Mouse (Mus musculus) limb, embryonic 12.5 days (tissue): ENCODE results near the gene Ccdc172. TPM values are rescaled to one million over a fixed set of nuclear protein-coding genes. Genes with fewer than 3 reads are reported as not detected.

Experiments used
- ATAC-seq: fragments of 200-750 bp; cut with Nextera tagmentation; 2 replicates; pipeline ENCODE4 v1.8.0; 2017; ENCODE audit warnings: low read depth, moderate TSS enrichment; ENCODE audit not compliant: insufficient number of reproducible peaks, insufficient read depth, low FRiP score, low TSS enrichment
- H3K27ac ChIP-seq: fragments of 300-500 bp; sonication (generic); 2 replicates; pipeline ENCODE4 v1.5.1; 2016; ENCODE audit warnings: mild to moderate bottlenecking, moderate library complexity
- H3K27me3 ChIP-seq: fragments of 300-500 bp; sonication (generic); 2 replicates; pipeline ENCODE4 v1.6.1; 2016; ENCODE audit warnings: mild to moderate bottlenecking, moderate library complexity
- H3K36me3 ChIP-seq: fragments of 300-500 bp; sonication (generic); 2 replicates; pipeline ENCODE4 v1.6.1; 2016; ENCODE audit warnings: mild to moderate bottlenecking, moderate library complexity
- H3K4me1 ChIP-seq: fragments of 300-500 bp; sonication (generic); replicated peaks from 2 replicates; pipeline ENCODE4 v1.6.1; 2016
- H3K4me2 ChIP-seq: fragments of 300-500 bp; sonication (generic); 2 replicates; pipeline ENCODE4 v1.6.1; 2016; ENCODE audit warnings: mild to moderate bottlenecking, moderate library complexity
- H3K4me3 ChIP-seq: fragments of 300-500 bp; sonication (generic); replicated peaks from 2 replicates; pipeline ENCODE4 v1.5.1; 2016; ENCODE audit warnings: mild to moderate bottlenecking
- H3K9ac ChIP-seq: fragments of 300-500 bp; sonication (generic); replicated peaks from 2 replicates; pipeline ENCODE4 v1.6.1; 2016; ENCODE audit warnings: mild to moderate bottlenecking, moderate library complexity
- H3K9me3 ChIP-seq: fragments of 300-500 bp; sonication (generic); 2 replicates; pipeline ENCODE4 v1.6.1; 2016; ENCODE audit warnings: mild to moderate bottlenecking, moderate library complexity
- WGBS: fragments of 180-500 bp; shearing (Covaris S2); methylation state at CpG from one replicate; pipeline ENCODE4 v1.1.7; 2016; 5-methylcytosine and 5-hydroxymethylcytosine counted together
- polyA plus RNA-seq: library from polyadenylated mRNA; unstranded; fragments of >200 nt; fragmentation: Nextera tagmentation; extraction: Ambion mirVana; gene quantifications from 2 replicates; pipeline ENCODE4 v1.2.1, GENCODE M21; 2016

Gene Ccdc172
- polyA plus RNA-seq: not detected in 2 replicates

GRCm38 (mm10) chr19:58511818-58512217, at the start of gene Ccdc172:
Ccdc172 (plus strand) TSS chr19:58511993.
- Histone ChIP-seq H3K36me3 (no peaks in the 10 kb centered on the region), H3K4me1 (no peaks in the 10 kb centered on the region), H3K4me2 (no peak within 1 kb of the TSS), H3K9me3 (no peaks in the 10 kb centered on the region), H3K4me3 (no peak within 1 kb of the TSS), H3K27ac (no peak within 1 kb of the TSS), H3K27me3 (no peaks in the 10 kb centered on the region), H3K9ac (no peak within 1 kb of the TSS)
- WGBS: 92% methylated on average over 17 of the region's 17 CpGs
- ATAC-seq: no peak

GRCm38 (mm10) chr19:58463755-58464154, 48.0 kb upstream of the Ccdc172 start:
- Histone ChIP-seq H3K36me3 (no peaks in the 10 kb centered on the region), H3K27me3 (0 out of 2 replicates have a peak, but pooled peaks cover 8% of the 10 kb centered on the region), H3K27ac (no peak overlapping the region), H3K4me1 (peaks cover 10% of the 10 kb centered on the region), H3K4me2 (no peak overlapping the region), H3K4me3 (no peak overlapping the region), H3K9me3 (peaks cover 6% of the 10 kb centered on the region; the same call in 1 of the 2 replicates), H3K9ac (no peak overlapping the region)
- ATAC-seq: no peak
- 23% methylated on average over 3 of the region's 3 CpGs for WGBS

- no peaks in the 10 kb centered on the region for H3K36me3 ChIP-seq
- no peak overlapping the region for H3K9ac ChIP-seq
- H3K4me2 ChIP-seq: peak overlapping the region; percentile 27; the same call in 1 of the 2 replicates
- no peak for ATAC-seq
- no peak overlapping the region for H3K27ac ChIP-seq
- 8% methylated on average over 2 of the region's 2 CpGs for WGBS
- peaks cover 6% of the 10 kb centered on the region; the same call in 1 of the 2 replicates for H3K9me3 ChIP-seq
- H3K4me1 ChIP-seq: peaks cover 14% of the 10 kb centered on the region
- H3K4me3 ChIP-seq: no peak overlapping the region
- no peaks in the 10 kb centered on the region for H3K27me3 ChIP-seq
Observed at GRCm38 (mm10) chr19:58468331-58468730, 43.5 kb upstream of the Ccdc172 start.

GRCm38 (mm10) chr19:58469421-58469820, 42.4 kb upstream of the Ccdc172 start:
- Histone ChIP-seq H3K4me2 (no peak overlapping the region), H3K4me3 (no peak overlapping the region), H3K36me3 (no peaks in the 10 kb centered on the region), H3K9ac (no peak overlapping the region), H3K27ac (no peak overlapping the region), H3K9me3 (peaks cover 9% of the 10 kb centered on the region), H3K27me3 (no peaks in the 10 kb centered on the region), H3K4me1 (peaks cover 14% of the 10 kb centered on the region)
- no peak for ATAC-seq
- 21% methylated on average over 12 of the region's 12 CpGs for WGBS

- WGBS: 89% methylated on average over 3 of the region's 3 CpGs
- Histone ChIP-seq H3K4me1 (no peaks in the 10 kb centered on the region), H3K36me3 (no peaks in the 10 kb centered on the region), H3K27ac (no peak overlapping the region), H3K9me3 (peaks cover 9% of the 10 kb centered on the region), H3K4me2 (no peak overlapping the region), H3K9ac (no peak overlapping the region), H3K4me3 (no peak overlapping the region), H3K27me3 (no peaks in the 10 kb centered on the region)
- no peak for ATAC-seq
Observed at GRCm38 (mm10) chr19:58474251-58474650, 37.5 kb upstream of the Ccdc172 start.

GRCm38 (mm10) chr19:58482373-58482977, 29.3 kb upstream of the Ccdc172 start:
- Histone ChIP-seq H3K4me3 (no peak overlapping the region), H3K36me3 (no peaks in the 10 kb centered on the region), H3K9me3 (peaks cover 16% of the 10 kb centered on the region), H3K4me2 (no peak overlapping the region; the same call in 1 of the 2 replicates), H3K4me1 (peaks cover 12% of the 10 kb centered on the region), H3K9ac (no peak overlapping the region), H3K27ac (no peak overlapping the region), H3K27me3 (peaks cover 5% of the 10 kb centered on the region; the same call in 1 of the 2 replicates)
- WGBS: 77% methylated on average over 9 of the region's 9 CpGs
- ATAC-seq: no peak

GRCm38 (mm10) chr19:58486686-58487085, 25.1 kb upstream of the Ccdc172 start:
- H3K9ac ChIP-seq: no peak overlapping the region
- no peak overlapping the region for H3K4me2 ChIP-seq
- no peak overlapping the region for H3K4me3 ChIP-seq
- 0 out of 2 replicates have a peak, but pooled peaks cover 5% of the 10 kb centered on the region for H3K9me3 ChIP-seq
- 32% methylated on average over 2 of the region's 2 CpGs for WGBS
- no peak for ATAC-seq
- H3K4me1 ChIP-seq: peaks cover 12% of the 10 kb centered on the region
- no peaks in the 10 kb centered on the region for H3K36me3 ChIP-seq
- H3K27me3 ChIP-seq: peaks cover 5% of the 10 kb centered on the region; the same call in 1 of the 2 replicates
- H3K27ac ChIP-seq: no peak overlapping the region

GRCm38 (mm10) chr19:58497106-58497505, 14.7 kb upstream of the Ccdc172 start:
- no peak for ATAC-seq
- Histone ChIP-seq H3K4me1 (peaks cover 1% of the 10 kb centered on the region; the same call in 1 of the 2 replicates), H3K9ac (no peak overlapping the region), H3K27ac (no peak overlapping the region), H3K4me3 (no peak overlapping the region), H3K4me2 (no peak overlapping the region), H3K27me3 (no peaks in the 10 kb centered on the region), H3K36me3 (no peaks in the 10 kb centered on the region), H3K9me3 (no peaks in the 10 kb centered on the region)
- 71% methylated on average over 3 of the region's 3 CpGs for WGBS

GRCm38 (mm10) chr19:58499420-58499966, 12.3 kb upstream of the Ccdc172 start:
- no peaks in the 10 kb centered on the region for H3K36me3 ChIP-seq
- H3K27me3 ChIP-seq: no peaks in the 10 kb centered on the region
- ATAC-seq: no peak
- no peak overlapping the region for H3K9ac ChIP-seq
- H3K27ac ChIP-seq: no peak overlapping the region
- 78% methylated on average over 3 of the region's 3 CpGs for whole genome bisulfite sequencing
- no peak overlapping the region for H3K4me3 ChIP-seq
- H3K4me1 ChIP-seq: peaks cover 3% of the 10 kb centered on the region
- H3K9me3 ChIP-seq: no peaks in the 10 kb centered on the region
- no peak overlapping the region for H3K4me2 ChIP-seq

- Histone ChIP-seq H3K9ac (no peak overlapping the region), H3K4me1 (peaks cover 3% of the 10 kb centered on the region), H3K4me2 (no peak overlapping the region), H3K9me3 (no peaks in the 10 kb centered on the region), H3K27ac (no peak overlapping the region), H3K4me3 (no peak overlapping the region), H3K36me3 (no peaks in the 10 kb centered on the region), H3K27me3 (no peaks in the 10 kb centered on the region)
- WGBS: 100% methylated on average over 2 of the region's 2 CpGs
- ATAC-seq: no peak
Observed at GRCm38 (mm10) chr19:58500049-58500448, 11.7 kb upstream of the Ccdc172 start.

GRCm38 (mm10) chr19:58521696-58522095, 9.9 kb downstream of the Ccdc172 start:
- no peak overlapping the region for H3K9ac ChIP-seq
- no peak for ATAC-seq
- no peaks in the 10 kb centered on the region for H3K27me3 ChIP-seq

More at GRCm38 (mm10) chr19:58521696-58522095, 9.9 kb downstream of the Ccdc172 start:
- WGBS: 89% methylated on average over 1 of the region's 1 CpGs
- Histone ChIP-seq H3K4me2 (no peak overlapping the region), H3K36me3 (no peaks in the 10 kb centered on the region), H3K9me3 (no peaks in the 10 kb centered on the region), H3K4me1 (peaks cover 16% of the 10 kb centered on the region), H3K4me3 (no peak overlapping the region), H3K27ac (no peak overlapping the region)
